12 mouse cellular contexts compared by ENCODE assay signal in the genomic region with DNA sequence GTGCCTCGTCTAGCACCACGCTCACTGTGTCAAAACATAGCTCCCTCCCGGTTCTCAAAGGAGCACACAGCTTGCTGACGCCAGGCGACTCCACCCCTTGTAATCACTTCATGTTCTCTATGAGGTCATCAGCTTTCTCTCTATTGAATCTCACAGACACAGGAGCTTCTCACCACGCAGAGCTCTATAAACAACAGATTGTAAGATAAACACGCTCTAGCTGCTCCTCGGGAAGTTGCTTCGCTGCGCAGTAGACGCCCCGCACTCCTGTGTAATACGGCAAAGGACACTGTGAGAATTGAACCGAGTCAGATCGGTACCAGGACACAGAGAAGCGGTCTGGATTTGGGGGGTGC.
DNase-seq lines count a peak whose midpoint lies in the region; ATAC-seq lines count a peak whose summit lies in the region.
"Had no signal": no experiment of that assay in that cellular context is flagged by ENCODE, and none has a peak within 500 bp of the region (broad histone marks: within the 10 kb centered on the region; RNA-seq: fewer than 3 reads in every experiment).

No protein-coding gene starts in this region.

- H3K27me3 ChIP-seq in intestine, embryonic 16.5 days (replicated peaks; ENCODE audit: control insufficient read depth, insufficient read depth, low read length), result no peaks in the 10 kb centered on the region
- no peaks in the 10 kb centered on the region for H3K27me3 ChIP-seq in stomach, embryonic 16.5 days (ENCODE audit: control insufficient read depth, insufficient read depth, low read length)
- H3K27me3 ChIP-seq: limb, embryonic 12.5 days had no signal

- peak overlapping the region; percentile 39; the same call in 1 of the 2 replicates for H3K9ac ChIP-seq in intestine, embryonic 16.5 days (ENCODE audit: low read depth, low read length)
- H3K9ac ChIP-seq in stomach, embryonic 16.5 days (ENCODE audit: low read length), result no peak overlapping the region
- H3K9ac ChIP-seq: limb, embryonic 12.5 days had no signal

- no peaks in the 10 kb centered on the region for H3K9me3 ChIP-seq in intestine, embryonic 16.5 days (ENCODE audit: control insufficient read depth, low read length)
- H3K9me3 ChIP-seq in stomach, embryonic 16.5 days (replicated peaks; ENCODE audit: control insufficient read depth, low read length), result no peaks in the 10 kb centered on the region
- H3K9me3 ChIP-seq: limb, embryonic 12.5 days had no signal

- H3K4me1 ChIP-seq in intestine, embryonic 16.5 days (ENCODE audit: control insufficient read depth, insufficient read depth, low read length), result peaks cover 7% of the 10 kb centered on the region
- H3K4me1 ChIP-seq in stomach, embryonic 16.5 days (ENCODE audit: control insufficient read depth, insufficient read depth, low read length), result peaks cover 11% of the 10 kb centered on the region

- H3K4me2 ChIP-seq in intestine, embryonic 16.5 days (ENCODE audit: low read depth, low read length), result peak overlapping the region; percentile 45
- peak overlapping the region; percentile 28 for H3K4me2 ChIP-seq in stomach, embryonic 16.5 days (ENCODE audit: low read depth, low read length)
- H3K4me2 ChIP-seq: limb, embryonic 12.5 days had no signal

- H3K27ac ChIP-seq in intestine, embryonic 16.5 days (ENCODE audit: low read length), result 0 out of 2 replicates have a peak overlapping the region, but pooled peaks have one; percentile 11
- H3K27ac ChIP-seq in stomach, embryonic 16.5 days (ENCODE audit: low read length), result peak overlapping the region; percentile 34; the same call in 1 of the 2 replicates
- H3K27ac ChIP-seq: limb, embryonic 12.5 days had no signal

- WGBS in intestine, embryonic 16.5 days, result 19% methylated on average over 16 of the region's 16 CpGs
- 25% methylated on average over 16 of the region's 16 CpGs for WGBS in stomach, embryonic 16.5 days

- peak overlapping the region; percentile 29 for H3K4me3 ChIP-seq in intestine, embryonic 16.5 days (ENCODE audit: low read length)
- H3K4me3 ChIP-seq in stomach, embryonic 16.5 days (replicated peaks; ENCODE audit: low read length), result no peak overlapping the region
- H3K4me3 ChIP-seq: limb, embryonic 12.5 days had no signal

- peak; percentile 64 for ATAC-seq in frontal cortex, adult (ENCODE audit: low TSS enrichment)
- peak; percentile 90 for ATAC-seq in intestine, embryonic 16.5 days
- ATAC-seq in stomach, embryonic 16.5 days (ENCODE audit: insufficient read depth, low FRiP score), result peak; percentile 55; the same call in 1 of the 2 replicates

- H3K36me3 ChIP-seq in intestine, embryonic 16.5 days (ENCODE audit: control insufficient read depth, insufficient read depth, low read length), result no peaks in the 10 kb centered on the region
- no peaks in the 10 kb centered on the region for H3K36me3 ChIP-seq in stomach, embryonic 16.5 days (ENCODE audit: control insufficient read depth, insufficient read depth, low read length)
- H3K36me3 ChIP-seq: limb, embryonic 12.5 days had no signal

- DNase-seq in frontal cortex, postnatal 36 days (ENCODE audit: low spot score in 2 of 2), result no peak
- peak; percentile 35 for DNase-seq in right cerebral cortex, adult 18-20 months
- no peak for DNase-seq in right cerebral cortex, postnatal 14 days
- no peak for DNase-seq in testis, postnatal 14 days (ENCODE audit: low spot score)
- DNase-seq in frontal cortex, postnatal 25 days (ENCODE audit: low spot score in 2 of 2), result no peak
- DNase-seq: cerebellum, postnatal 25 days; gastrocnemius, postnatal 14 days; kidney, postnatal 10 days had no signal
